Mouse (Mus musculus) cerebellum, adult 2 months (tissue): ENCODE data around the gene Hmga2.

Experiments used
- CTCF ChIP-seq: fragments of 200-500 bp; IDR thresholded peaks from 2 replicates; pipeline ENCODE4 v1.5.1; 2011; ENCODE audit warnings: low read depth, mild to moderate bottlenecking, control low read depth, low read length, moderate library complexity, borderline replicate concordance; ENCODE audit not compliant: insufficient read depth
- POLR2A ChIP-seq: fragments of 200-500 bp; IDR thresholded peaks from 2 replicates; pipeline ENCODE4 v1.6.1; 2011; ENCODE audit warnings: low read length, control low read depth, borderline replicate concordance; ENCODE audit not compliant: insufficient read depth

GRCm38 (mm10) chr10:120401787-120402186 is 74.5 kb downstream of the Hmga2 start:
- TF ChIP-seq CTCF (no peak), POLR2A (no peak)
